In genomic region chr7:28381017-28381790, GRCm38 (mm10) we compare ENCODE assay signal across 8 mouse cellular contexts. TPM values are rescaled to one million over a fixed set of nuclear protein-coding genes. Genes with fewer than 3 reads are reported as not detected.
DNase-seq lines count a peak whose midpoint lies in the region; ATAC-seq lines count a peak whose summit lies in the region.

No protein-coding gene starts in this region.

- peaks cover 27% of the 10 kb centered on the region for H3K4me1 ChIP-seq in forebrain, embryonic 11.5 days (replicated peaks; ENCODE audit: control insufficient read depth, insufficient read depth, low read length)
- H3K4me1 ChIP-seq in limb, embryonic 13.5 days: peaks cover 69% of the 10 kb centered on the region
- peaks cover 24% of the 10 kb centered on the region for H3K4me1 ChIP-seq in midbrain, embryonic 14.5 days (ENCODE audit: control insufficient read depth, insufficient read depth, low read length)
- H3K4me1 ChIP-seq in stomach, embryonic 16.5 days (ENCODE audit: control insufficient read depth, insufficient read depth, low read length): peaks cover 58% of the 10 kb centered on the region

- H3K27ac ChIP-seq in forebrain, embryonic 11.5 days (ENCODE audit: low read depth, low read length): peak overlapping the region; percentile 66
- peak overlapping the region; percentile 97 for H3K27ac ChIP-seq in limb, embryonic 13.5 days
- peak overlapping the region; percentile 41 for H3K27ac ChIP-seq in midbrain, embryonic 14.5 days (replicated peaks; ENCODE audit: low read depth, low read length)
- peak overlapping the region; percentile 100 for H3K27ac ChIP-seq in stomach, embryonic 16.5 days (ENCODE audit: low read length)

- no peaks in the 10 kb centered on the region for H3K9me3 ChIP-seq in forebrain, embryonic 11.5 days (ENCODE audit: control insufficient read depth, low read length)
- H3K9me3 ChIP-seq in limb, embryonic 13.5 days: no peaks in the 10 kb centered on the region
- H3K9me3 ChIP-seq in midbrain, embryonic 14.5 days (ENCODE audit: control insufficient read depth, low read length): no peaks in the 10 kb centered on the region
- H3K9me3 ChIP-seq in stomach, embryonic 16.5 days (replicated peaks; ENCODE audit: control insufficient read depth, low read length): no peaks in the 10 kb centered on the region

- H3K9ac ChIP-seq in forebrain, embryonic 11.5 days (ENCODE audit: low read length): peak overlapping the region; percentile 69
- peak overlapping the region; percentile 65 for H3K9ac ChIP-seq in limb, embryonic 13.5 days
- 0 out of 2 replicates have a peak overlapping the region, but pooled peaks have one; percentile 14 for H3K9ac ChIP-seq in midbrain, embryonic 14.5 days (replicated peaks; ENCODE audit: low read length)
- peak overlapping the region; percentile 82 for H3K9ac ChIP-seq in stomach, embryonic 16.5 days (ENCODE audit: low read length)

- no peaks in the 10 kb centered on the region for H3K36me3 ChIP-seq in forebrain, embryonic 11.5 days (ENCODE audit: control insufficient read depth, insufficient read depth, low read length)
- H3K36me3 ChIP-seq in limb, embryonic 13.5 days: peaks cover 20% of the 10 kb centered on the region
- peaks cover 11% of the 10 kb centered on the region; the same call in 1 of the 2 replicates for H3K36me3 ChIP-seq in midbrain, embryonic 14.5 days (ENCODE audit: control insufficient read depth, insufficient read depth, low read length)
- peaks cover 6% of the 10 kb centered on the region; the same call in 1 of the 2 replicates for H3K36me3 ChIP-seq in stomach, embryonic 16.5 days (ENCODE audit: control insufficient read depth, insufficient read depth, low read length)

- 0 out of 2 replicates have a peak, but pooled peaks cover 2% of the 10 kb centered on the region for H3K27me3 ChIP-seq in forebrain, embryonic 11.5 days (ENCODE audit: control insufficient read depth, insufficient read depth, low read length)
- no peaks in the 10 kb centered on the region for H3K27me3 ChIP-seq in limb, embryonic 13.5 days
- H3K27me3 ChIP-seq in midbrain, embryonic 14.5 days (ENCODE audit: control insufficient read depth, insufficient read depth, low read length): no peaks in the 10 kb centered on the region
- no peaks in the 10 kb centered on the region for H3K27me3 ChIP-seq in stomach, embryonic 16.5 days (ENCODE audit: control insufficient read depth, insufficient read depth, low read length)

- DNase-seq in ovary, adult 18-20 months (ENCODE audit: low spot score): peak; percentile 81
- DNase-seq in ovary, postnatal 10 days (ENCODE audit: low spot score): no peak
- DNase-seq in forebrain, embryonic 11.5 days (ENCODE audit: low spot score): peak; percentile 73
- DNase-seq in heart, postnatal 4 days: peak; percentile 84
- peak; percentile 57 for DNase-seq in midbrain, embryonic 14.5 days
- no peak for DNase-seq in right cerebral cortex, postnatal 14 days

- H3K4me2 ChIP-seq in forebrain, embryonic 11.5 days (ENCODE audit: low read depth, low read length, severe bottlenecking): peak overlapping the region; percentile 54
- H3K4me2 ChIP-seq in limb, embryonic 13.5 days (replicated peaks): peak overlapping the region; percentile 75
- peak overlapping the region; percentile 41 for H3K4me2 ChIP-seq in midbrain, embryonic 14.5 days (ENCODE audit: low read length)
- H3K4me2 ChIP-seq in stomach, embryonic 16.5 days (ENCODE audit: low read depth, low read length): peak overlapping the region; percentile 69

- H3K4me3 ChIP-seq in forebrain, embryonic 11.5 days (ENCODE audit: low read depth, low read length): peak overlapping the region; percentile 10; the same call in 1 of the 2 replicates
- H3K4me3 ChIP-seq in limb, embryonic 13.5 days: peak overlapping the region; percentile 40
- H3K4me3 ChIP-seq in midbrain, embryonic 14.5 days (replicated peaks; ENCODE audit: low read depth, low read length): no peak overlapping the region
- H3K4me3 ChIP-seq in stomach, embryonic 16.5 days (replicated peaks; ENCODE audit: low read length): peak overlapping the region; percentile 43

- peak; percentile 40; the same call in 1 of the 2 replicates for ATAC-seq in forebrain, embryonic 11.5 days (replicated peaks; ENCODE audit: low FRiP score)
- peak; percentile 4; the same call in 1 of the 2 replicates for ATAC-seq in limb, embryonic 13.5 days (ENCODE audit: low FRiP score, low read depth)
- ATAC-seq in midbrain, embryonic 14.5 days (ENCODE audit: low FRiP score, low TSS enrichment): no peak
- peak; percentile 55 for ATAC-seq in stomach, embryonic 16.5 days (ENCODE audit: insufficient read depth, low FRiP score)

- 6% methylated on average over 30 of the region's 30 CpGs for WGBS in forebrain, embryonic 11.5 days
- WGBS in limb, embryonic 13.5 days: 5% methylated on average over 30 of the region's 30 CpGs
- WGBS in midbrain, embryonic 14.5 days: 4% methylated on average over 30 of the region's 30 CpGs
- WGBS in stomach, embryonic 16.5 days: 3% methylated on average over 30 of the region's 30 CpGs

RNA-seq across cellular contexts. Expression of gene Zfp36, which starts 1.2 kb away (rescaled TPM):
- 4.5 and 5.2 TPM in 2 replicates for polyA plus RNA-seq in forebrain, embryonic 11.5 days (2014; fragmentation: Nextera tagmentation; extraction: Ambion mirVana)
- 10 to 100 TPM; 12.7 to 12.9 TPM for total RNA-seq in heart, postnatal 4 days (2021)
- 8.9 and 10.3 TPM in 2 replicates for polyA plus RNA-seq in limb, embryonic 13.5 days (2015; fragmentation: Nextera tagmentation; extraction: Ambion mirVana)
- 1.8 and 3.4 TPM in 2 replicates for polyA plus RNA-seq in midbrain, embryonic 14.5 days (2014; fragmentation: Nextera tagmentation; extraction: Ambion mirVana)
- polyA plus RNA-seq in stomach, embryonic 16.5 days (2015; fragmentation: Nextera tagmentation; extraction: Ambion mirVana): 26.1 and 35.1 TPM in 2 replicates

RNA-seq across cellular contexts. Expression of gene Plekhg2, which starts 8.8 kb away (rescaled TPM):
- polyA plus RNA-seq in forebrain, embryonic 11.5 days (2014; fragmentation: Nextera tagmentation; extraction: Ambion mirVana): 81.2 and 81.3 TPM in 2 replicates
- 10 to 100 TPM; 42.1 to 42.9 TPM for total RNA-seq in heart, postnatal 4 days (2021)
- polyA plus RNA-seq in limb, embryonic 13.5 days (2015; fragmentation: Nextera tagmentation; extraction: Ambion mirVana): 89.5 and 98.3 TPM in 2 replicates
- 17.7 and 22.9 TPM in 2 replicates for polyA plus RNA-seq in midbrain, embryonic 14.5 days (2014; fragmentation: Nextera tagmentation; extraction: Ambion mirVana)
- polyA plus RNA-seq in stomach, embryonic 16.5 days (2015; fragmentation: Nextera tagmentation; extraction: Ambion mirVana): 49.9 and 50.7 TPM in 2 replicates

RNA-seq across cellular contexts. Expression of gene Med29, which starts 11.3 kb away (rescaled TPM):
- polyA plus RNA-seq in forebrain, embryonic 11.5 days (2014; fragmentation: Nextera tagmentation; extraction: Ambion mirVana): 40.1 and 46.1 TPM in 2 replicates
- 10 to 100 TPM; 22.9 to 24.5 TPM for total RNA-seq in heart, postnatal 4 days (2021)
- 47.9 and 55.0 TPM in 2 replicates for polyA plus RNA-seq in limb, embryonic 13.5 days (2015; fragmentation: Nextera tagmentation; extraction: Ambion mirVana)
- 38.3 and 47.9 TPM in 2 replicates for polyA plus RNA-seq in midbrain, embryonic 14.5 days (2014; fragmentation: Nextera tagmentation; extraction: Ambion mirVana)
- 38.7 and 41.2 TPM in 2 replicates for polyA plus RNA-seq in stomach, embryonic 16.5 days (2015; fragmentation: Nextera tagmentation; extraction: Ambion mirVana)

RNA-seq across cellular contexts. Expression of gene Paf1, which starts 11.5 kb away (rescaled TPM):
- polyA plus RNA-seq in forebrain, embryonic 11.5 days (2014; fragmentation: Nextera tagmentation; extraction: Ambion mirVana): 82.0 and 82.9 TPM in 2 replicates
- total RNA-seq in heart, postnatal 4 days (2021): 10 to 100 TPM; 50.1 to 53.5 TPM
- polyA plus RNA-seq in limb, embryonic 13.5 days (2015; fragmentation: Nextera tagmentation; extraction: Ambion mirVana): 77.9 and 89.5 TPM in 2 replicates
- polyA plus RNA-seq in midbrain, embryonic 14.5 days (2014; fragmentation: Nextera tagmentation; extraction: Ambion mirVana): 78.0 and 81.9 TPM in 2 replicates
- 84.3 and 88.5 TPM in 2 replicates for polyA plus RNA-seq in stomach, embryonic 16.5 days (2015; fragmentation: Nextera tagmentation; extraction: Ambion mirVana)

RNA-seq across cellular contexts. Expression of gene Rps16, which starts 30.8 kb away (rescaled TPM):
- 727 and 782 TPM in 2 replicates for polyA plus RNA-seq in forebrain, embryonic 11.5 days (2014; fragmentation: Nextera tagmentation; extraction: Ambion mirVana)
- total RNA-seq in heart, postnatal 4 days (2021): 1,000 to 10,000 TPM in 1 of 2 experiments, 100 to 1,000 TPM in 1; 972 to 1,025 TPM
- polyA plus RNA-seq in limb, embryonic 13.5 days (2015; fragmentation: Nextera tagmentation; extraction: Ambion mirVana): 908 and 932 TPM in 2 replicates
- 580 and 617 TPM in 2 replicates for polyA plus RNA-seq in midbrain, embryonic 14.5 days (2014; fragmentation: Nextera tagmentation; extraction: Ambion mirVana)
- polyA plus RNA-seq in stomach, embryonic 16.5 days (2015; fragmentation: Nextera tagmentation; extraction: Ambion mirVana): 800 and 962 TPM in 2 replicates

Comparison
In these comparisons a context has a peak if more than half of its experiments do, and no peak if none do; other contexts are left out.
1. DNase-seq: peak in ovary, adult 18-20 months (single experiment), forebrain, embryonic 11.5 days (single experiment), heart, postnatal 4 days (single experiment) and midbrain, embryonic 14.5 days (single experiment); none in ovary, postnatal 10 days (single experiment) and right cerebral cortex, postnatal 14 days (single experiment).
2. H3K27ac ChIP-seq: peak in every context shown above with its lines; median percentile 100 in stomach, embryonic 16.5 days; 97 in limb, embryonic 13.5 days; 66 in forebrain, embryonic 11.5 days; 41 in midbrain, embryonic 14.5 days.
3. H3K9ac ChIP-seq: peak in every context shown above with its lines; median percentile 82 in stomach, embryonic 16.5 days; 69 in forebrain, embryonic 11.5 days; 65 in limb, embryonic 13.5 days; 14 in midbrain, embryonic 14.5 days.
4. Peak in every context shown above with its lines, with median percentiles within 50 percentile points of each other: H3K4me2 ChIP-seq.